Mouse (Mus musculus) CH12.LX (cell line): ENCODE measurements around the gene Zfp618. TPM values are rescaled to one million over a fixed set of nuclear protein-coding genes. Genes with fewer than 3 reads are reported as not detected.

Experiments
- DNase-seq: peaks from one replicate; pipeline ENCODE4 v3.0.0-alpha.2; 2013; ENCODE audit errors: extremely low read depth
- H3K27ac ChIP-seq: 2 replicates; pipeline ENCODE4 v1.5.1; 2012; ENCODE audit warnings: low read depth, mild to moderate bottlenecking, control low read depth, moderate library complexity; ENCODE audit not compliant: insufficient read depth
- H3K27me3 ChIP-seq: replicated peaks from 2 replicates; pipeline ENCODE3; 2012; ENCODE audit warnings: inconsistent platforms
- H3K36me3 ChIP-seq, 2 experiments: replicated peaks in 1 of 2; 2 replicates each; pipeline versions ENCODE3 to v1.6.1; 2012; ENCODE audit warnings: inconsistent platforms in 1 of 2, low read length in 1 of 2, mild to moderate bottlenecking in 1 of 2, mixed read lengths in 1 of 2, moderate library complexity in 1 of 2; ENCODE audit not compliant: control insufficient read depth in 1 of 2, insufficient read depth in 1 of 2
- H3K4me1 ChIP-seq, 2 experiments: 2 replicates each; pipeline ENCODE4 v1.6.1; 2012; ENCODE audit warnings: inconsistent platforms in 1 of 2, moderate library complexity in 1 of 2; ENCODE audit not compliant: insufficient read depth in 2 of 2, control insufficient read depth in 1 of 2
- H3K4me2 ChIP-seq: 2 replicates; pipeline ENCODE4 v1.6.1; 2012; ENCODE audit warnings: low read depth, mild to moderate bottlenecking, control low read depth; ENCODE audit not compliant: poor library complexity, insufficient read depth, severe bottlenecking
- H3K4me3 ChIP-seq, 3 experiments: fragments of 150-350 bp in 1 of 3; sonication (generic) in 1 of 3; replicated peaks in 1 of 3; 2 replicates each; pipeline versions ENCODE3 to v1.5.1; 2011 to 2012; ENCODE audit warnings: low read depth in 2 of 3, low read length in 2 of 3, mild to moderate bottlenecking in 2 of 3, moderate library complexity in 2 of 3, control low read depth in 1 of 3, improper control_type of control experiment in 1 of 3, inconsistent platforms in 1 of 3, mixed read lengths in 1 of 3; ENCODE audit not compliant: poor library complexity in 1 of 3
- H3K79me2 ChIP-seq: replicated peaks from 2 replicates; pipeline ENCODE4 v1.6.1; 2012; ENCODE audit warnings: mild to moderate bottlenecking, moderate library complexity; ENCODE audit not compliant: control insufficient read depth, poor library complexity, insufficient read depth, severe bottlenecking; ENCODE audit errors: extremely low read depth
- H3K9ac ChIP-seq: 2 replicates; pipeline ENCODE4 v1.6.1; 2012; ENCODE audit warnings: low read depth, mild to moderate bottlenecking, control low read depth, moderate library complexity; ENCODE audit not compliant: insufficient read depth
- H3K9me3 ChIP-seq: replicated peaks from 2 replicates; pipeline ENCODE3; 2012; ENCODE audit warnings: low read length, inconsistent platforms, mixed read lengths
- BHLHE40 ChIP-seq: IDR thresholded peaks from 2 replicates; pipeline ENCODE4 v1.6.1; 2011; ENCODE audit warnings: mild to moderate bottlenecking, low read depth, low read length, improper control_type of control experiment
- CTCF ChIP-seq, 2 experiments: IDR thresholded peaks in 1 of 2; conservative IDR thresholded peaks in 1 of 2; 2 replicates each; pipeline ENCODE4 v1.5.1; 2011 to 2012; ENCODE audit warnings: low read depth in 2 of 2, low read length in 2 of 2, improper control_type of control experiment in 1 of 2, inconsistent platforms in 1 of 2, mild to moderate bottlenecking in 1 of 2, moderate library complexity in 1 of 2
- IRF4 ChIP-seq: IDR thresholded peaks from 2 replicates; pipeline ENCODE4 v1.6.1; 2014; ENCODE audit warnings: low read depth, mild to moderate bottlenecking, inconsistent platforms, low read length, improper control_type of control experiment
- JUND ChIP-seq: conservative IDR thresholded peaks from 2 replicates; pipeline ENCODE4 v1.6.1; 2011; ENCODE audit warnings: low read depth, low read length, improper control_type of control experiment
- KAT2A ChIP-seq: IDR thresholded peaks from 2 replicates; pipeline ENCODE4 v1.6.1; 2012; ENCODE audit warnings: low read length, improper control_type of control experiment, inconsistent platforms; ENCODE audit not compliant: insufficient replicate concordance
- MAFK ChIP-seq: IDR thresholded peaks from 2 replicates; pipeline ENCODE4 v1.6.1; 2011; ENCODE audit warnings: low read length, improper control_type of control experiment; ENCODE audit not compliant: insufficient replicate concordance
- NELFE ChIP-seq: IDR thresholded peaks from 2 replicates; pipeline ENCODE4 v1.6.1; 2011; ENCODE audit warnings: low read depth, low read length, improper control_type of control experiment
- PAX5 ChIP-seq: IDR thresholded peaks from 2 replicates; pipeline ENCODE4 v1.6.1; 2012; ENCODE audit warnings: low read length, inconsistent platforms, mixed read lengths
- POLR2A ChIP-seq: IDR thresholded peaks from 2 replicates; pipeline ENCODE4 v1.6.1; 2011; ENCODE audit warnings: low read depth, mild to moderate bottlenecking, improper control_type of control experiment, low read length
- RAD21 ChIP-seq: IDR thresholded peaks from 2 replicates; pipeline ENCODE4 v1.6.1; 2011; ENCODE audit warnings: low read depth, mild to moderate bottlenecking, low read length, improper control_type of control experiment, moderate library complexity
- SMC3 ChIP-seq: IDR thresholded peaks from 2 replicates; pipeline ENCODE4 v1.6.1; 2011; ENCODE audit warnings: low read depth, low read length, improper control_type of control experiment
- TCF12 ChIP-seq: IDR thresholded peaks from 2 replicates; pipeline ENCODE4 v1.6.1; 2014; ENCODE audit warnings: low read depth, mild to moderate bottlenecking, inconsistent platforms, low read length, improper control_type of control experiment
- USF2 ChIP-seq: conservative IDR thresholded peaks from 2 replicates; pipeline ENCODE4 v1.6.1; 2011; ENCODE audit warnings: low read depth, low read length, improper control_type of control experiment
- ZMIZ1 ChIP-seq: IDR thresholded peaks from 2 replicates; pipeline ENCODE4 v1.6.1; 2012; ENCODE audit warnings: low read depth, mild to moderate bottlenecking, inconsistent platforms, low read length, improper control_type of control experiment
- dilution Hi-C: fragments of 300-500 bp; cut with MboI; formaldehyde crosslinking; loops from 2 replicates; pipeline ENCODE4 v1.14.3; 2020; ENCODE audit warnings: low sequenced_read_pairs; ENCODE audit not compliant: extremely low pct_unique_long_range_greater_than_20kb, extremely low pct_ligation_motif_present
- in situ Hi-C: fragments of 300-500 bp; cut with MboI; formaldehyde crosslinking; loops from 3 replicates; pipeline ENCODE4 v1.14.3; 2019; ENCODE audit warnings: low sequenced_read_pairs, low pct_ligation_motif_present, low pct_unique_long_range_greater_than_20kb, mixed read lengths
- polyA plus RNA-seq: library from polyadenylated mRNA; unstranded; fragments of >175 nt; gene quantifications from 2 replicates; pipeline ENCODE4 v1.2.1, GENCODE M21; 2012; ENCODE audit warnings: low read depth; ENCODE audit not compliant: insufficient read length
- total RNA-seq, 2 experiments: library from RNA; depleted of rRNA; stranded (reverse); fragments of 300-350 nt in 1 of 2; fragments of >200 nt in 1 of 2; gene quantifications; 2 replicates each; pipeline ENCODE4 v1.2.3; 2012 to 2014

Gene Zfp618
- total and polyA plus RNA-seq, 3 experiments, result not detected

- Histone ChIP-seq H3K9me3 (no peaks in the 10 kb centered on the region), H3K79me2 (no peaks in the 10 kb centered on the region), H3K4me1 (peaks cover 0 to 21% of the 10 kb centered on the region in 2 experiments; a peak in 2 of 4 replicates), H3K27ac (no peak overlapping the region), H3K9ac (no peak overlapping the region), H3K4me3 (no peak overlapping the region), H3K27me3 (peaks cover 50% of the 10 kb centered on the region), H3K36me3 (no peaks in the 10 kb centered on the region), H3K4me2 (no peak overlapping the region)
- DNase-seq, result no peak
- dilution Hi-C loops, result no loop called here
- in situ Hi-C loops, result no loop called here
- TF ChIP-seq BHLHE40 (no peak), USF2 (no peak), SMC3 (no peak), PAX5 (no peak), KAT2A (no peak)
Measured at GRCm38 (mm10) chr4:63158192-63158591, 192.8 kb downstream of the Zfp618 start.

GRCm38 (mm10) chr4:63158961-63159592 is 193.7 kb downstream of the Zfp618 start:
- H3K27ac ChIP-seq, result no peak overlapping the region
- in situ Hi-C loops (no loop called here), dilution Hi-C loops (no loop called here)
- H3K4me2 ChIP-seq, result no peak overlapping the region
- no peaks in the 10 kb centered on the region for H3K79me2 ChIP-seq
- peaks cover 47% of the 10 kb centered on the region for H3K27me3 ChIP-seq
- H3K9ac ChIP-seq, result no peak overlapping the region
- TF ChIP-seq CTCF (conservative IDR thresholded peaks at IDR 0.05 in 1 of 2, IDR thresholded peaks at IDR 0.05 in 1 of 2; ENCODE audit: low read depth in 2 of 2, low read length in 2 of 2) (peak; percentile 47 to 78), TCF12 (peak; percentile 25; the same call in 1 of the 2 replicates), SMC3 (peak; percentile 45; the same call in 1 of the 2 replicates), RAD21 (peak; percentile 74), PAX5 (no peak)
- no peaks in the 10 kb centered on the region for H3K9me3 ChIP-seq
- H3K36me3 ChIP-seq, result no peaks in the 10 kb centered on the region
- H3K4me3 ChIP-seq, result no peak overlapping the region
- H3K4me1 ChIP-seq, result peaks cover 0 to 21% of the 10 kb centered on the region in 2 experiments; a peak in 2 of 4 replicates
- peak; percentile 65 for DNase-seq

GRCm38 (mm10) chr4:63165636-63166035 is 200.3 kb downstream of the Zfp618 start:
- no peak overlapping the region for H3K9ac ChIP-seq
- dilution Hi-C loops, result no loop called here
- no peaks in the 10 kb centered on the region for H3K79me2 ChIP-seq
- H3K27ac ChIP-seq, result no peak overlapping the region
- peaks cover 74% of the 10 kb centered on the region for H3K27me3 ChIP-seq
- H3K9me3 ChIP-seq, result no peaks in the 10 kb centered on the region
- in situ Hi-C loops, result no loop called here
- H3K36me3 ChIP-seq, result no peaks in the 10 kb centered on the region
- DNase-seq, result no peak
- no peak overlapping the region for H3K4me3 ChIP-seq
- H3K4me2 ChIP-seq, result no peak overlapping the region
- 0 out of 4 replicates have a peak, but pooled peaks cover 0 to 2% of the 10 kb centered on the region in 2 experiments for H3K4me1 ChIP-seq
- no peak for TF ChIP-seq ZMIZ1
- TF ChIP-seq JUND, result no peak
- no peak for TF ChIP-seq USF2
- no peak for TF ChIP-seq NELFE
- no peak for TF ChIP-seq IRF4
- TF ChIP-seq BHLHE40, result no peak
- TF ChIP-seq MAFK, result no peak
- TF ChIP-seq POLR2A, result no peak
- TF ChIP-seq, all 38 proteins: peak for 0
